Mouse (Mus musculus): ENCODE data around the gene Mgat5. TPM values are rescaled to one million over a fixed set of nuclear protein-coding genes. Genes with fewer than 3 reads are reported as not detected.

The Mgat5 gene
- polyA plus RNA-seq, 1 experiment from 2014 or later, result 5.5 TPM

DNA sequence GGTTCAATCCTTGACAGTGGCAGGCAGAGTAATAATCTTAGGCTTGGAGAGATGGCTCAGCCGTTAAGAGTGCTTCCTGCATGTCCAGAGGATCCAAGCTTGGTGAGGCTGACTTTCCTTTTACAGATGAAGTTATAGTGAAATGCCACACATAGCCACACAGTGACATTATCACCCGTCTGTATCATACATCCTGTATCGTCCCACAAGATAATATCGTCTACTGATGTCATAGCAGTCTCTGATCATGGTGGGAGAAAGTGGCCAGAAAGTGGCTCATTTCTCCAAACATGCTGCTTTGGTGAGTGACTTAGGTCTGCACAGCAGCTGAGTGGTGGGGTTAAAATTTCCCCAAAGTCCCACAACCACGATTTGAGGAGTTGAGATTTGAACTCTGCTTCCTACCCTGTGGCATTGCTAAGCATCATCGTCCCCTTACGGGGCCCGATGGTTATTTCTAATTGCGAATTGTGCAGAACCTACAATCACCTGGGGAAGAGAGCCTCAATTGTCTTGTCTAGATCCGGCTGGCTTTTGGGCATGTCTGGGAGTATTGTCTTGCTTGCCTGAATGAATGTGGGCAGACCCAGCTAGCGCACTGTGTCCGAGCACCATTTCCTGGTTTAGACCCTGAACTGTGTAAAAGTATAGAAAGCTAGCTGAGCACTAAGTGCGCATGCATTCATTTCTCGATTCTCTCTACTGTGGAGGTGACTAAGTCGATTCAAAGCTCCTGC is 37.5 kb downstream of the Mgat5 start:
- 78% methylated on average over 15 of the region's 15 CpGs for WGBS

DNA sequence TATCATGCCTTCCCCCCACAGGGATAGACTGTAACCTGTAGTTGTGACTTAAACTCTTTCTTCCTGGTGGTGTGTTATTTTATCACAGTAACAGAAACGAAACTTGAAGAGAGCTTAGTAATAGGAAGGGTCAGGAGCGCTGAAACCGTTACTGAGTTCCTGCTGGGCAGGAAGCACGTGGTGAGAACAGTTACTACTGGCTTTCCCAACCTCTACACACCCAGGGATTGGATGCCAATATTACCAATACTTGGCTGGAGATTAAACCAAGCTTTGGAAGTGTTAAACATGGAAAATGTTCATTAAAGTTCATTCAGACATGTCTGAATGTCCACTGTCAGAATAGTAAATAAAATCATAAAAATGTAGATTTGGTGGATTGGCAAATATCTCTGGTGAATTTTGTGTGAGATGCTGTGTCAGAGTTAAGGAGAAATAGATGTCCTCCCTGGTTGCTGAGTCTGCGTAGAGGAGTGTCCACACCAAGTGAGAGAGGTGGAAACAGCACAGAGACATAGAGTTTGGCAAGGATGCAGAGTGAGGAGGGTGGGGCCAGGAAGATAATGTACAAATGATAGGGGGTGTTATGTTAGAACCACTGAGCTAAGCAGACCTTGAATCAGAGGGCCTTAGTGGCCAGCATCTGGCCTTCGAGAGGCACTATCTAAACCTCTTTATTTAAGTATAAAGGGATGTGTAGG is 38.2 kb downstream of the Mgat5 start:
- Histone ChIP-seq H3K36me3 (0 out of 2 replicates have a peak, but pooled peaks cover 4% of the 10 kb centered on the region), H3K4me3 (replicated peaks) (no peak overlapping the region), H3K27me3 (no peaks in the 10 kb centered on the region), H3K27ac (replicated peaks) (peak overlapping the region; percentile 30; the same call in 1 of the 2 replicates), H3K9me3 (replicated peaks) (no peaks in the 10 kb centered on the region), H3K4me1 (peaks cover 11% of the 10 kb centered on the region; the same call in 1 of the 2 replicates), H3K9ac (no peak overlapping the region), H3K4me2 (replicated peaks) (no peak overlapping the region)
- ATAC-seq (ENCODE audit: insufficient number of reproducible peaks, low FRiP score, low TSS enrichment, low read depth), result no peak
- 64% methylated on average over 6 of the region's 6 CpGs for WGBS

More for the DNA sequence above, 37.5 kb downstream of the Mgat5 start:
- no peak overlapping the region for H3K4me2 ChIP-seq (replicated peaks)
- no peak overlapping the region for H3K4me3 ChIP-seq (replicated peaks)
- no peak overlapping the region for H3K9ac ChIP-seq
- H3K27ac ChIP-seq (replicated peaks), result peak overlapping the region; percentile 30; the same call in 1 of the 2 replicates
- ATAC-seq (ENCODE audit: insufficient number of reproducible peaks, low FRiP score, low TSS enrichment, low read depth), result no peak
- H3K4me1 ChIP-seq, result peaks cover 11% of the 10 kb centered on the region; the same call in 1 of the 2 replicates
- no peaks in the 10 kb centered on the region for H3K9me3 ChIP-seq (replicated peaks)
- H3K36me3 ChIP-seq, result 0 out of 2 replicates have a peak, but pooled peaks cover 4% of the 10 kb centered on the region
- no peaks in the 10 kb centered on the region for H3K27me3 ChIP-seq

DNA sequence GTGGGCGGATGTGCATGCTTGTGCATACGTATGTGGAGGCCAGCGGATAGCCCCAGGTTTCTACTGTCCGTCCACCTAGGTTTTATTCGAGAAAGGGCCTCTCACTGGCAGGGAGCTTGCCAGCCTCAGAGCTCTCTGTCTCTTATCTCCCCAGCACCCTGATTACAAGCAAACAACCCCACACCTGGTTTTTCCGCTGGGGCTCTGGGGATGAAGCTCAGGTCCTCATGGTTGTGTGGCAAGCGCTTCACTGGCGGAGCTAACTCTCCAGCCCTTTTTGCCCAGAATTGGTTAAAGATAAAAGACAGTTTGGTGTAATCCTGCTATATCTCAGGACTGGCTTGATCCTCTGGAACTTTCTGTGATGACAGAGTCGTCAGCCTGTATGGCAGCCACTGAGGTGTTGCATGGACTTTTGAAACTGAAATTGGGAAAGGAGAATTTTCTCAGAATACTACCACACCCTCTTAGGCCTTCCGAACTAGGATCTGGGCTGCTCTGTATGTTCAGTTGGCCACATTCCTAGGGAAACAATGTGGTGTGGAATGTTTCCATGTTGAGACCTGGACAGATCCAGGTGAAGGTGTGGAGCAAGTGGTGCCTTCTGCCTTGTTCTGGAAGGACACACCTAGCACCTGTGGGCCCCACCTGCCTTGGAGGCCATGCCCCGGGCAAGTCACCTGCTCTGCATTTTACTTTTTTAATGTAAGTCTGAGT is 39.4 kb downstream of the Mgat5 start:
- WGBS, result 84% methylated on average over 11 of the region's 11 CpGs
- H3K9me3 ChIP-seq (replicated peaks), result no peaks in the 10 kb centered on the region
- no peaks in the 10 kb centered on the region for H3K36me3 ChIP-seq
- no peak overlapping the region for H3K9ac ChIP-seq
- H3K27me3 ChIP-seq, result no peaks in the 10 kb centered on the region
- H3K4me3 ChIP-seq (replicated peaks), result no peak overlapping the region
- H3K4me1 ChIP-seq, result peaks cover 11% of the 10 kb centered on the region; the same call in 1 of the 2 replicates
- H3K4me2 ChIP-seq (replicated peaks), result no peak overlapping the region
- ATAC-seq (ENCODE audit: insufficient number of reproducible peaks, low FRiP score, low TSS enrichment, low read depth), result no peak
- H3K27ac ChIP-seq (replicated peaks), result no peak overlapping the region

DNA sequence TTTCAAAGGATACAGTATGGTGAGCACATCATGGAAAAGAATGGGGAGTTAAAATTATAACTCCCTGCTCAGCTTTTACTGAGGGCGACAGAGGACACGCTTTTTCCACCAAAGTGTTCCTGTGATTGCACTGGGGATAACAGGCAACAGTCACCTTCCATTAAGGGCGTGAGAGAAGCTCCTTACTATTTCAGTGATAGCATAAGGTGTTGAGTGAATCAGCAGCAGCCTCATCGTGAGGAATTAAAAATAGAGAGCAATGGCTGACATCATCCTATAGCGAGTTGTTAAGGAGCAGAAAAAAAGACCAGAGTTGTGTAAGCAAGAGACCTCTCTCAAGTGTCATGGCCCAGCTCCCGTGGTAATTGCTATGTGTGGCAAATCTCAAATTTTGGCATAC is 41.3 kb downstream of the Mgat5 start:
- no peak for ATAC-seq (ENCODE audit: insufficient number of reproducible peaks, low FRiP score, low TSS enrichment, low read depth)
- H3K9me3 ChIP-seq (replicated peaks), result no peaks in the 10 kb centered on the region
- H3K4me3 ChIP-seq (replicated peaks), result no peak overlapping the region
- H3K27ac ChIP-seq (replicated peaks), result no peak overlapping the region
- no peak overlapping the region for H3K4me2 ChIP-seq (replicated peaks)
- no peaks in the 10 kb centered on the region for H3K36me3 ChIP-seq
- H3K9ac ChIP-seq, result no peak overlapping the region
- no peaks in the 10 kb centered on the region for H3K4me1 ChIP-seq
- no peaks in the 10 kb centered on the region for H3K27me3 ChIP-seq
- 75% methylated on average over 6 of the region's 6 CpGs for WGBS

GRCm38 (mm10) chr1:127248433-127248832 is 43.6 kb downstream of the Mgat5 start:
- no peaks in the 10 kb centered on the region for H3K36me3 ChIP-seq
- H3K4me3 ChIP-seq (replicated peaks), result no peak overlapping the region
- no peak for ATAC-seq (ENCODE audit: insufficient number of reproducible peaks, low FRiP score, low TSS enrichment, low read depth)
- H3K9me3 ChIP-seq (replicated peaks), result no peaks in the 10 kb centered on the region
- H3K4me2 ChIP-seq (replicated peaks), result no peak overlapping the region
- WGBS, result 56% methylated on average over 1 of the region's 1 CpGs
- H3K27ac ChIP-seq (replicated peaks), result no peak overlapping the region
- H3K27me3 ChIP-seq, result no peaks in the 10 kb centered on the region
- H3K4me1 ChIP-seq, result no peaks in the 10 kb centered on the region
- no peak overlapping the region for H3K9ac ChIP-seq

DNA sequence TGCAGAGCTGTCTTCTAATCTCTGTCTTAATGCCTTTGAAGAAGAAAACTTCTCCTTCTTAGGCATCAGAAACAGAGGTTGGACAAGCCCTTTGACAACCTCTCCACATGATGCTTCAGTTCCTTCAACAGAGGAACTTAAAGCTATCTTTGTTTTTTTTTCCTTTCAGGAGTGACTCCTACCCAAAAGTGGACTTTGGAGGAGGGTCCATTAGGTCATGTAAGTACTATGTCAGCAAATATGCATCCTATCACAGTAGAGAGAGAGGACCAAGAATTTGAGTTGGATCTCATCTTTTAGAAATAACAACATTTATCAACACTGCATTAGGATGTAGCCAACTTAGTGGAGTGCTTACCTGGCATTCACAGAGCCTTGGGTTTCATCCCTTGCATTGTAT is 44.8 kb downstream of the Mgat5 start:
- Histone ChIP-seq H3K27me3 (no peaks in the 10 kb centered on the region), H3K9ac (no peak overlapping the region), H3K27ac (replicated peaks) (no peak overlapping the region), H3K9me3 (replicated peaks) (no peaks in the 10 kb centered on the region), H3K4me1 (no peaks in the 10 kb centered on the region), H3K4me3 (replicated peaks) (no peak overlapping the region), H3K36me3 (no peaks in the 10 kb centered on the region), H3K4me2 (replicated peaks) (no peak overlapping the region)
- no peak for ATAC-seq (ENCODE audit: insufficient number of reproducible peaks, low FRiP score, low TSS enrichment, low read depth)

DNA sequence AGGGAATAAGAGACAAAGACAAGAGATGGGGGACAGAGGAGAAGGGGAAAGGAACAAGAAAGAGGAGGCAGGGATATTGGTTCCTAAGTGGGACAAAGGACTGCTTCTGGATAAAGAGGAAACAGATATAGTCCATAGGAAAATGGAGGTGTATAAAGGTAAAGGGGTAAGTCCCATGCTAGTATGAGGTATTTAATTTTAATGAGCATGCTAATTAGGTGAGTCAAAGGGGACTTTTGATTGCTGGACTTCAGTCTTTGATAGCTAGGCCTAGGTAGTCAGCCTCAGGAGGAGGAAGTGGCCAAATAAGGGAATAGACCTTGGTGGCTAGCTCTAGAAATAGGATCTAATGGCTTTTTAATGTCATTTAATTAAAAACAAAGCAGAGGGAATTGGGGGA is 45.5 kb downstream of the Mgat5 start:
- Histone ChIP-seq H3K36me3 (no peaks in the 10 kb centered on the region), H3K27me3 (no peaks in the 10 kb centered on the region), H3K9me3 (replicated peaks) (no peaks in the 10 kb centered on the region), H3K4me2 (replicated peaks) (no peak overlapping the region), H3K9ac (no peak overlapping the region), H3K27ac (replicated peaks) (no peak overlapping the region), H3K4me1 (no peaks in the 10 kb centered on the region), H3K4me3 (replicated peaks) (no peak overlapping the region)
- no peak for ATAC-seq (ENCODE audit: insufficient number of reproducible peaks, low FRiP score, low TSS enrichment, low read depth)

GRCm38 (mm10) chr1:127251751-127252150 is 46.9 kb downstream of the Mgat5 start:
- H3K36me3 ChIP-seq, result no peaks in the 10 kb centered on the region
- ATAC-seq (ENCODE audit: insufficient number of reproducible peaks, low FRiP score, low TSS enrichment, low read depth), result no peak
- H3K9me3 ChIP-seq (replicated peaks), result no peaks in the 10 kb centered on the region
- no peaks in the 10 kb centered on the region for H3K4me1 ChIP-seq
- 87% methylated on average over 7 of the region's 7 CpGs for WGBS
- H3K4me2 ChIP-seq (replicated peaks), result no peak overlapping the region
- H3K4me3 ChIP-seq (replicated peaks), result no peak overlapping the region
- H3K27ac ChIP-seq (replicated peaks), result no peak overlapping the region
- H3K9ac ChIP-seq, result no peak overlapping the region
- H3K27me3 ChIP-seq, result no peaks in the 10 kb centered on the region

DNA sequence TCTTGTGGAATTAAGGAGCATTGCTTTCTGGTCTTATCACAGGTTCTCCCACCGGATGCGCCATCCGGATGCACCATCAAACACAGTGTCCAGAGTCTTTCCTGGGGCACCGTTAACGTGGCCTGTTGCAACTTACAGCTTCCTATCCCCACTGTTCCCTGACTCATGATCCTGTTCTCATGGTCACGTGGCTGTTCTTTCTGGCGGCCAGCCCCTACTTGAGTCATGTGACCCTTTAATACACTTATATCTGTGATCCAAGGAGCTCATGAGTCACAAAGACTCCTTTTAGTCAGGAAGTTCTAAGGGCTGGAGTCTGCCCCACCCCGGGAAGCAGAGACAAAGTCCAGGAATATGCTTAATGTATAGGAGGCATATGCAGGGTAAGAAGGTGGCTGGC is 52.2 kb downstream of the Mgat5 start:
- Histone ChIP-seq H3K9ac (no peak overlapping the region), H3K9me3 (replicated peaks) (no peaks in the 10 kb centered on the region), H3K27ac (replicated peaks) (no peak overlapping the region), H3K36me3 (no peaks in the 10 kb centered on the region), H3K4me1 (no peaks in the 10 kb centered on the region), H3K4me3 (replicated peaks) (no peak overlapping the region), H3K27me3 (no peaks in the 10 kb centered on the region), H3K4me2 (replicated peaks) (no peak overlapping the region)
- 86% methylated on average over 8 of the region's 8 CpGs for WGBS
- no peak for ATAC-seq (ENCODE audit: insufficient number of reproducible peaks, low FRiP score, low TSS enrichment, low read depth)

DNA sequence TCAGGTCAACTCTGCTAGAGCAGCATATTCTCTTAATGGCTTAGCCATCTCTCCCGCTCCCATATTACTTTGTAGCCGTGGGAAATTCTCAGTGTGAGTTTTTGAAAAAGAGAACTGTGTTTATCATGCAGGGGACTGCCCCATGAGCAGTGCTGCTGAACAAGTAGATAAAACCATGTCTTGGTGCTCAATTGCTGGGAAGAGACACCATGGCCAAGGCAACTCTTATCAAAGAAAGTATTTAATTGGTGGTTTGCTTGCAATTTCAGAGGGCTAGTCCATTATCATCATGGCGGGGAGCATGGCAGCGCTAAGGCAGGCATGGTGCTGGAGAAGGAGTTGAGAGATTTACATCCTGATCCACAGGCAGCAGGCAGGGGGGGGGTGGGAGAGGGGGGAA is 54.9 kb downstream of the Mgat5 start:
- Histone ChIP-seq H3K27ac (replicated peaks) (no peak overlapping the region), H3K9me3 (replicated peaks) (no peaks in the 10 kb centered on the region), H3K4me2 (replicated peaks) (no peak overlapping the region), H3K27me3 (no peaks in the 10 kb centered on the region), H3K36me3 (no peaks in the 10 kb centered on the region), H3K9ac (no peak overlapping the region), H3K4me3 (replicated peaks) (no peak overlapping the region), H3K4me1 (no peaks in the 10 kb centered on the region)
- ATAC-seq (ENCODE audit: insufficient number of reproducible peaks, low FRiP score, low TSS enrichment, low read depth), result no peak
- WGBS, result 84% methylated on average over 4 of the region's 4 CpGs

GRCm38 (mm10) chr1:127260969-127261368 is 56.2 kb downstream of the Mgat5 start:
- no peak overlapping the region for H3K4me2 ChIP-seq (replicated peaks)
- WGBS, result 40% methylated on average over 6 of the region's 6 CpGs
- H3K4me1 ChIP-seq, result no peaks in the 10 kb centered on the region
- H3K9me3 ChIP-seq (replicated peaks), result no peaks in the 10 kb centered on the region
- no peak for ATAC-seq (ENCODE audit: insufficient number of reproducible peaks, low FRiP score, low TSS enrichment, low read depth)
- no peaks in the 10 kb centered on the region for H3K27me3 ChIP-seq
- no peak overlapping the region for H3K4me3 ChIP-seq (replicated peaks)
- no peak overlapping the region for H3K27ac ChIP-seq (replicated peaks)
- H3K9ac ChIP-seq, result no peak overlapping the region
- H3K36me3 ChIP-seq, result no peaks in the 10 kb centered on the region

All from embryonic facial prominence, embryonic 15.5 days (tissue).